Mouse (Mus musculus) intestine, embryonic 14.5 days (tissue): Measurements from ENCODE around the gene Pnmal2. TPM values are rescaled to one million over a fixed set of nuclear protein-coding genes. Genes with fewer than 3 reads are reported as not detected.

Source experiments
- ATAC-seq: fragments of 200-750 bp; cut with Nextera tagmentation; replicated peaks from 2 replicates; pipeline ENCODE4 v1.8.0; 2017; ENCODE audit warnings: low read depth, moderate number of reproducible peaks, moderate TSS enrichment, moderate library complexity; ENCODE audit not compliant: low FRiP score, low TSS enrichment
- DNase-seq: peaks from one replicate; pipeline ENCODE4 v3.0.0-alpha.2; 2018; ENCODE audit warnings: low spot score
- H3K27ac ChIP-seq: fragments of 300-500 bp; sonication (generic); 2 replicates; pipeline ENCODE4 v1.5.1; 2014; ENCODE audit warnings: low read depth, mild to moderate bottlenecking, control low read depth
- H3K27me3 ChIP-seq: fragments of 300-500 bp; sonication (generic); replicated peaks from 2 replicates; pipeline ENCODE4 v1.6.1; 2014; ENCODE audit warnings: low read length, control low read depth; ENCODE audit not compliant: control insufficient read depth, insufficient read depth
- H3K36me3 ChIP-seq: fragments of 300-500 bp; sonication (generic); 2 replicates; pipeline ENCODE4 v1.6.1; 2014; ENCODE audit warnings: low read length, control low read depth; ENCODE audit not compliant: control insufficient read depth, insufficient read depth
- H3K4me1 ChIP-seq: fragments of 300-500 bp; sonication (generic); replicated peaks from 2 replicates; pipeline ENCODE4 v1.6.1; 2014; ENCODE audit warnings: low read length, control low read depth, mixed read lengths; ENCODE audit not compliant: control insufficient read depth, insufficient read depth
- H3K4me2 ChIP-seq: fragments of 300-500 bp; sonication (generic); 2 replicates; pipeline ENCODE4 v1.6.1; 2014; ENCODE audit warnings: low read length
- H3K4me3 ChIP-seq: fragments of 300-500 bp; sonication (generic); 2 replicates; pipeline ENCODE4 v1.5.1; 2014; ENCODE audit warnings: low read depth, low read length, control low read depth, mixed read lengths
- H3K9ac ChIP-seq: fragments of 300-500 bp; sonication (generic); 2 replicates; pipeline ENCODE4 v1.6.1; 2014; ENCODE audit warnings: mild to moderate bottlenecking, low read length
- H3K9me3 ChIP-seq: fragments of 300-500 bp; sonication (generic); 2 replicates; pipeline ENCODE4 v1.6.1; 2016; ENCODE audit warnings: low read length, control low read depth; ENCODE audit not compliant: control insufficient read depth
- WGBS: fragments of 180-500 bp; shearing (Covaris S2); extraction: QIAGEN DNeasy Blood & Tissue Kit; methylation state at CpG from one replicate; pipeline ENCODE4 v1.1.7; 2014; 5-methylcytosine and 5-hydroxymethylcytosine counted together
- polyA plus RNA-seq: library from polyadenylated mRNA; unstranded; fragments of >200 nt; fragmentation: Nextera tagmentation; extraction: Ambion mirVana; gene quantifications from 2 replicates; pipeline ENCODE4 v1.2.1, GENCODE M21; 2014

Gene Pnmal2
- polyA plus RNA-seq, 1 experiment from 2014 or later = 5.3 TPM

- Histone ChIP-seq H3K27me3 (no peaks in the 10 kb centered on the region), H3K9ac (no peak overlapping the region), H3K27ac (no peak overlapping the region), H3K4me1 (peaks cover 30% of the 10 kb centered on the region), H3K36me3 (peaks cover 49% of the 10 kb centered on the region), H3K4me3 (no peak overlapping the region), H3K4me2 (no peak overlapping the region), H3K9me3 (no peaks in the 10 kb centered on the region)
- WGBS = 77% methylated on average over 7 of the region's 7 CpGs
- DNase-seq = no peak
- no peak for ATAC-seq
Observed at GRCm38 (mm10) chr7:16920150-16920579, 24.3 kb upstream of the Pnmal2 start.

DNA sequence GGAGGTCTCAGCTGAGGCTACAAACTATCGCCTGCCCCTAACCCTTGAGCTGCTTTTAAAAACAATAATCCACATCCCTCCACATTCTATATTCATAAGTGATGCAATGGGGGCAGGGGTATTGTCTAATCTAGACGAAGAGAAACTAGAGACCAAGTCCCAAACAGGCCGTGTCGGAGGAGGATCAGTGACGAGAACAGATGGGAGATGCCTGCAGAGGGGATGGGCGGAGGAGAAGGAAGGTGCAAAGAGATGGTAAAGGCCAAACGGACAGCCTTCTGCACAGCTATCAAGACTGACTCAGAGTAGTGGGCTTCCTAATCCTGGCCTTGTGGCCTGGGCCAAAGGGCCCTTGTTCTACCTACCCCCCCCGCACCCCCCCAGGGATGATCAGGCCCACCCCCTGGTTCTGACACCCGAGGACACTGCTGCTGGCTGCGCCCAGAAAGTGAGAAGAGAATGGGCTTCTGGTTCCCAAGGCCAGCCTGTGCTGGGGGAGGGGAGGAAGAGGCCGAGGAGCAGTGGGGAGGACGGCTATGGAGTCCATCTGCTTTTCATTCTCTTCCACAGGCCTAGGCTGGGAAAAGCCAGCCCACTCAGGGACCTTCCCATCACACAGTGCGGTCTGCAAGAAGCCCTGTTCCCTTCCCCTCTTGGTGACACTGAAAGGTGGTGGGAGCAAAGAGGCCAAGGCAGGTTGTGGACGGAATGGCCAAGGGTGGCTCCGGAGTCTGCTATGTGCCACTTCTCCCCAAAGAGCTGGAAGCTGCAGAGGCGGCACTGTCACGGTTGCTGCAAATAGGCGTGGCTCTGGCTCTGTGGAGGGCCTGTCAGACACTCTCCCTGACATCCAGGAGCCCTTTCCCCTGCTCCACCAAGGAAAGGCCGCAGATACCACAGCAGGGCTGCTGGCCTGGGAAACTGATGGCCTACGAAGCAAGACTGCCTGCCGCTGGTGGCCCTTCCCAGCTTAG is 23.4 kb upstream of the Pnmal2 start:
- peaks cover 30% of the 10 kb centered on the region for H3K4me1 ChIP-seq

GRCm38 (mm10) chr7:16921881-16922335 is 22.6 kb upstream of the Pnmal2 start:
- peaks cover 30% of the 10 kb centered on the region for H3K4me1 ChIP-seq
- WGBS = 31% methylated on average over 6 of the region's 6 CpGs
- peaks cover 31% of the 10 kb centered on the region for H3K36me3 ChIP-seq
- H3K27ac ChIP-seq = peak overlapping the region; percentile 76
- ATAC-seq (no peak), DNase-seq (peak; percentile 67)
- H3K9ac ChIP-seq = peak overlapping the region; percentile 94
- no peaks in the 10 kb centered on the region for H3K9me3 ChIP-seq
- no peaks in the 10 kb centered on the region for H3K27me3 ChIP-seq
- H3K4me2 ChIP-seq = peak overlapping the region; percentile 94
- H3K4me3 ChIP-seq = peak overlapping the region; percentile 99

More for the DNA sequence above, 23.4 kb upstream of the Pnmal2 start:
- DNase-seq = no peak
- Histone ChIP-seq H3K36me3 (peaks cover 39% of the 10 kb centered on the region), H3K9ac (peak overlapping the region; percentile 94; the same call in 1 of the 2 replicates), H3K4me3 (peak overlapping the region; percentile 99), H3K9me3 (no peaks in the 10 kb centered on the region), H3K4me2 (peak overlapping the region; percentile 94), H3K27ac (peak overlapping the region; percentile 76), H3K27me3 (no peaks in the 10 kb centered on the region)
- no peak for ATAC-seq
- WGBS = 40% methylated on average over 21 of the region's 21 CpGs

- Histone ChIP-seq H3K9ac (peak overlapping the region; percentile 94), H3K4me2 (peak overlapping the region; percentile 94), H3K9me3 (no peaks in the 10 kb centered on the region), H3K27me3 (no peaks in the 10 kb centered on the region), H3K4me1 (peaks cover 30% of the 10 kb centered on the region), H3K36me3 (peaks cover 26% of the 10 kb centered on the region), H3K27ac (peak overlapping the region; percentile 98; the same call in 1 of the 2 replicates), H3K4me3 (peak overlapping the region; percentile 99)
- no peak for ATAC-seq
- WGBS = 39% methylated on average over 10 of the region's 10 CpGs
- no peak for DNase-seq
Observed at GRCm38 (mm10) chr7:16922360-16922973, 22.0 kb upstream of the Pnmal2 start.

DNA sequence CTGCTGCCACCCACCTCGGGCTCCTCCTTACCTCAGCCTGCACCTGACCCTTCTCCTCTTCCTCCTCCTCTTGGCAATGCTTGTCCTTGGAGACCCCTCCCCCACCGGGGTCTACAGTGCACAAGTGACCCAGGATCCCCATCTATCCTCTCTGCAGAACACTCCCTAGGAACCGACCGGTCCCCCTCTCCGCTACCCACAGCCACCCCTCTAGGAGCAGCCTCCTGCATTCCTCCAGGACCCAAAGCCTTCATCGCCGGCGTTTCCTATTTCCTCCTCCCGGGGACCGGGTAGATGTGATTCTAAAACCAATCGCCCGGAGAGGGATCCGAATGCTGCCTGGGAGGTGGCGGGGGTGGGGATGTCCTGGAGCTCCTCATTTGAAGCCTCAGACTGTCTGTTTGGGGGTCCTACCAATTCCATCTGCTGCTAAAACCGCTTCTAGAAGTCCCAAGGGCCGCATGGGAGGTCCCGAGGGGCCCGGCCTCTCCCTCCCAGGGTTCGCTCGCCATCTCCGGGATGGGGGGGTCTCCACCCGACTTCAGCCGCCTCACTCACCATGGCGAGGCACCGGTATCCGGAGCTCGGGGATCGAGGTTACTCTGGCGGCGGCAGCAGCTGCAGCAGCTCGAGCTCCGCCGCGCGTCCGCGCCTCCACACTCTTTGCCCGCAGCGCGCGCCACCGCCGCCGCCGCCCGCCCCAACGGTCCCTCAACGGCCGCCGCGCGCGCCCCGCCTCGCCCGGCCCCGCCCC is 21.0 kb upstream of the Pnmal2 start:
- peak overlapping the region; percentile 98 for H3K27ac ChIP-seq
- H3K9me3 ChIP-seq = no peaks in the 10 kb centered on the region
- peak overlapping the region; percentile 99 for H3K4me3 ChIP-seq
- H3K9ac ChIP-seq = peak overlapping the region; percentile 94
- ATAC-seq (no peak), DNase-seq (peak; percentile 84)
- H3K4me2 ChIP-seq = peak overlapping the region; percentile 94
- H3K4me1 ChIP-seq = peaks cover 30% of the 10 kb centered on the region
- H3K36me3 ChIP-seq = peaks cover 16% of the 10 kb centered on the region
- 0% methylated on average over 42 of the region's 57 CpGs for WGBS
- no peaks in the 10 kb centered on the region for H3K27me3 ChIP-seq

- peak within 1 kb of the TSS; percentile 94 for H3K9ac ChIP-seq
- ATAC-seq = peak; percentile 93
- H3K4me3 ChIP-seq = peak within 1 kb of the TSS; percentile 99
- no peaks in the 10 kb centered on the region for H3K27me3 ChIP-seq
- no peaks in the 10 kb centered on the region for H3K9me3 ChIP-seq
- 2% methylated on average over 64 of the region's 64 CpGs for WGBS
- peak; percentile 100 for DNase-seq
- H3K36me3 ChIP-seq = peaks cover 8% of the 10 kb centered on the region
- H3K4me1 ChIP-seq = peaks cover 30% of the 10 kb centered on the region
- H3K4me2 ChIP-seq = peak within 1 kb of the TSS; percentile 94
- H3K27ac ChIP-seq = peak within 1 kb of the TSS; percentile 98
Observed at GRCm38 (mm10) chr7:16924037-16924834, 20.2 kb upstream of the Pnmal2 start, which contains the start of gene Calm3. Gene Calm3 (minus strand): TSS chr7:16924114.

DNA sequence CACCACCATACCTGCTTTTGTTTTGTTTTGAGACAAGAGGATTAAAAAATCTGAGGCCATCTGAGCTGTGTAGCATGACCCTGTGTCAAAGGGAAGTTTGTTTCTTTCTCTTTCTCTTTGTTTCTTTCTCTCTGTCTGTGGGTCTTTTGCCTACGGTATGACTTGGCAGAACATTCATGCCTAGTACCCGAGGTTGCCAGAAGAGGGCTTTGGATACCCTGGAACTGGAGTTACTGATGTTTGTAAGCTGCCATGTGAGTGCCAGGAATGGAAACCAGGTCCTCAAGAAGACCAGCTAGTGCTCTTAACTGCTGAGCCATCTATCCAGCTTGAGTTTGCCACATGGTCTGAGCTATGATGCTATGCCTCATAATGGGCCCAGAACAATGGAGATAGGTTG is 16.1 kb upstream of the Pnmal2 start:
- Histone ChIP-seq H3K4me3 (no peak overlapping the region), H3K9ac (no peak overlapping the region), H3K27ac (no peak overlapping the region), H3K4me1 (no peaks in the 10 kb centered on the region), H3K27me3 (no peaks in the 10 kb centered on the region), H3K36me3 (no peaks in the 10 kb centered on the region), H3K9me3 (no peaks in the 10 kb centered on the region), H3K4me2 (no peak overlapping the region)
- DNase-seq (no peak), ATAC-seq (no peak)
- 50% methylated on average over 2 of the region's 2 CpGs for WGBS
